Mouse (Mus musculus) heart, adult 2 months (tissue): ENCODE measurements around the gene Fgfr2. TPM values are rescaled to one million over a fixed set of nuclear protein-coding genes. Genes with fewer than 3 reads are reported as not detected.

Experiments
- DNase-seq, 2 experiments: peaks; one replicate each; pipeline ENCODE4 v3.0.0; 2021
- H3K27ac ChIP-seq: fragments of 200-600 bp; 2 replicates; pipeline ENCODE4 v1.8.1; 2022
- H3K27me3 ChIP-seq: fragments of 200-500 bp; 2 replicates; pipeline ENCODE4 v1.6.1; 2012; ENCODE audit warnings: mild to moderate bottlenecking, low read length, inconsistent platforms, mixed read lengths; ENCODE audit not compliant: control insufficient read depth, insufficient read depth
- H3K36me3 ChIP-seq: fragments of 200-500 bp; 2 replicates; pipeline ENCODE4 v1.6.1; 2012; ENCODE audit warnings: low read length, inconsistent platforms; ENCODE audit not compliant: control insufficient read depth, insufficient read depth
- H3K4me1 ChIP-seq: fragments of 200-500 bp; 2 replicates; pipeline ENCODE4 v1.6.1; 2011; ENCODE audit warnings: low read length; ENCODE audit not compliant: control insufficient read depth, insufficient read depth
- H3K4me3 ChIP-seq: fragments of 200-600 bp; 2 replicates; pipeline ENCODE4 v1.8.1; 2022
- H3K79me2 ChIP-seq: fragments of 200-500 bp; replicated peaks from 2 replicates; pipeline ENCODE4 v1.6.1; 2012; ENCODE audit warnings: mild to moderate bottlenecking, inconsistent platforms, low read length, moderate library complexity, mixed read lengths; ENCODE audit not compliant: control insufficient read depth, insufficient read depth
- H3K9ac ChIP-seq: fragments of 200-500 bp; 2 replicates; pipeline ENCODE4 v1.6.1; 2012; ENCODE audit warnings: low read depth, mild to moderate bottlenecking, control low read depth, inconsistent platforms, low read length, mixed read lengths
- CTCF ChIP-seq: fragments of 200-600 bp; IDR thresholded peaks from 2 replicates; pipeline ENCODE4 v1.8.1; 2022; ENCODE audit warnings: antibody characterized with exemption, mild to moderate bottlenecking, moderate library complexity
- EP300 ChIP-seq: fragments of 200-500 bp; IDR thresholded peaks from 2 replicates; pipeline ENCODE4 v1.6.1; 2011; ENCODE audit warnings: low read depth, low read length, control low read depth; ENCODE audit not compliant: insufficient read depth
- POLR2A ChIP-seq: fragments of 200-500 bp; IDR thresholded peaks from 2 replicates; pipeline ENCODE4 v1.6.1; 2011; ENCODE audit warnings: mild to moderate bottlenecking, low read depth, low read length, control low read depth; ENCODE audit not compliant: insufficient read depth
- WGBS: fragments of 180-500 bp; shearing (Covaris S2); methylation state at CpG from one replicate; pipeline ENCODE4 v1.1.7; 2018; 5-methylcytosine and 5-hydroxymethylcytosine counted together
- intact Hi-C: fragments of 180-260 bp; cut with DNase I; formaldehyde crosslinking; loops from one replicate; pipeline ENCODE4 v1.15.1; 2025
- polyA plus RNA-seq: library from polyadenylated mRNA; depleted of rRNA; stranded (reverse); fragments of >200 nt; gene quantifications from 2 replicates; pipeline ENCODE4 v1.2.3, GENCODE M21; 2012
- total RNA-seq, 2 experiments: library from RNA; stranded (reverse); gene quantifications; 2 replicates each; pipeline ENCODE4 v1.2.3; 2021

Fgfr2 gene
- total and polyA plus RNA-seq, 3 experiments = 1.1 to 2.0 (median 1.3) TPM

DNA sequence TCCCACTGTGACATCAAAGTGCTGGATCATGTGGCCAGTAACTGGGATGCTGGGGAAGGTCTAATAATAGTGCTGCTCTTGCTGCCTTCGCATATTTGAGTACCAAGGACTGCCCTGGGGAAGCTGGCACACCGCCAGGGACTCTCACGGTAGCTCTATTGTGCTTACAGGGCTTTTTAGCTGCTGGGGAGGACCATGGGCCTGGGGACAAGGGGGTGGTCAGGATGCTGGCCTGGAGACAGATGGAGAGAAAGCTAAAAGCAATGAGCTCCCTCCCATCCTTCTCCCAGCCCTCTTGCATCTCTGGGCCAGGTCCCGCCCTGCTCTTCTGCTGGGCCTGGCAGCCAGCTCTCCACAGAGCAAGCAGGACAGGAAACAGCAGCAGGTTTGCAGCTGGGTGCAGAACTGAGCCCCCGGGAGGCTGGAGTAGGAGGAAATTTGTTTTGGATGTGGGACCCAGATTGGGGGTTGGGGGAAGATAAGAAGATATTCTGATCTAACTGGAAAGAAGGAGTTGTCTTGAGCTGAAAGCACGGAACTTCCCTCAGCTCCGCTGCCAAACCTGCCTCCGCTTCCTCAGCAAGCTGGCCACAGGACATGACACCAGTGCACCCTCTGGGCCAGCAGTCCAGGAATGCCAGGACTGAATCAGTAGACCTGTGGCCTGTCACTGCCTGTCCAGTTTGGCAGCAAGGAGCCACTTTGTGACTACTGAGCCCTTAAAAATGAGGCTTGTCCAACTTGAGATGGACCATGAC lies 2803.2 kb downstream of the Fgfr2 start:
- no peaks in the 10 kb centered on the region for H3K27me3 ChIP-seq
- H3K79me2 ChIP-seq = no peaks in the 10 kb centered on the region
- no peak overlapping the region for H3K27ac ChIP-seq
- H3K4me1 ChIP-seq = peaks cover 5% of the 10 kb centered on the region
- intact Hi-C loops = no loop called here
- TF ChIP-seq EP300 = no peak
- TF ChIP-seq POLR2A = no peak
- TF ChIP-seq CTCF = no peak
- peak; percentile 59 to 73 for DNase-seq
- 15% methylated on average over 8 of the region's 8 CpGs for WGBS
- H3K36me3 ChIP-seq = no peaks in the 10 kb centered on the region
- no peak overlapping the region for H3K4me3 ChIP-seq
- H3K9ac ChIP-seq = no peak overlapping the region

DNA sequence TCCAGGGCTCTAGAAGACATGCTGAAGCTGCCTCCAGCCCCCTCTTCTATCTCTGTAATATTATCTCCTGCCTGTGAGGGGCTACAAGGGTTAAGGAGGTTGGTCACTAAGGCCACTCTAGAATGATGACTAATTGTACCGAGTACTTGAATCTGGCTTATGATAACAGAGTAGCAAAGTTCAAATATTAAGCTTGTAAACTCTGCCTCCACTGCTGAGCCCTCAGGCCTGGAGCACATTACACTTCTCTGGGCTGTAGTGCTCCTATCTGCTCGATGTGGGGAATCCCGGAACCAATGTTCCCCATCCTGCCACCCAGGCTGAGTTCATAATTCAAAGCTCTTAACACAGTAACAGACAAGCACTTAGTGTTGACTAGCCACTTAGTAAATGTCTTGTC lies 2806.9 kb downstream of the Fgfr2 start:
- Histone ChIP-seq H3K4me3 (no peak overlapping the region), H3K27me3 (no peaks in the 10 kb centered on the region), H3K4me1 (peaks cover 5% of the 10 kb centered on the region), H3K79me2 (no peaks in the 10 kb centered on the region), H3K9ac (no peak overlapping the region), H3K36me3 (no peaks in the 10 kb centered on the region), H3K27ac (no peak overlapping the region)
- TF ChIP-seq CTCF (no peak), POLR2A (no peak), EP300 (no peak)
- no peak for DNase-seq
- intact Hi-C loops = no loop called here
- WGBS = 51% methylated on average over 3 of the region's 3 CpGs

DNA sequence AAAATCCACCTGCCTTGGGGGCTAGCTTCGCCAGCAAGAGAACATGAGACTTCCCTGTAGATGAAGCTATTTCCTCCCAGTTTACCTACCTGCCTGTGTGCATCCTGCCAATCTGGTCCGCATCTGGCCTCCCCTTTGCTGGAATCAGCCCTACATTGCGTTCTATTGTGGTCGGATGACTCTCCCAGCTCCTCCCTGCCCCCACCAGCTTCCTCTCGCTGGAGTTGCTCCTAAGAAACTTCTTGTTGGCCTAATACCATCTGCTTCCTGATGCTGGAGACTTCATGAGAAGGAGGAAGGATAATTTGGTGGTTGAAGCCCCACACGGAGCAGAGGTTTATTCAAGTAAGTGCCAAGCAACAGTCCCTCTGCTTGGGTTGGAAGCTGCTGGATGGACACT lies 2807.9 kb downstream of the Fgfr2 start:
- 48% methylated on average over 6 of the region's 6 CpGs for WGBS
- H3K9ac ChIP-seq = no peak overlapping the region
- DNase-seq = no peak
- TF ChIP-seq EP300 = no peak
- TF ChIP-seq POLR2A = no peak
- TF ChIP-seq CTCF = no peak
- H3K27ac ChIP-seq = no peak overlapping the region
- H3K27me3 ChIP-seq = no peaks in the 10 kb centered on the region
- H3K4me1 ChIP-seq = peaks cover 4% of the 10 kb centered on the region
- intact Hi-C loops = no loop called here
- H3K36me3 ChIP-seq = no peaks in the 10 kb centered on the region
- H3K79me2 ChIP-seq = no peaks in the 10 kb centered on the region
- H3K4me3 ChIP-seq = no peak overlapping the region

DNA sequence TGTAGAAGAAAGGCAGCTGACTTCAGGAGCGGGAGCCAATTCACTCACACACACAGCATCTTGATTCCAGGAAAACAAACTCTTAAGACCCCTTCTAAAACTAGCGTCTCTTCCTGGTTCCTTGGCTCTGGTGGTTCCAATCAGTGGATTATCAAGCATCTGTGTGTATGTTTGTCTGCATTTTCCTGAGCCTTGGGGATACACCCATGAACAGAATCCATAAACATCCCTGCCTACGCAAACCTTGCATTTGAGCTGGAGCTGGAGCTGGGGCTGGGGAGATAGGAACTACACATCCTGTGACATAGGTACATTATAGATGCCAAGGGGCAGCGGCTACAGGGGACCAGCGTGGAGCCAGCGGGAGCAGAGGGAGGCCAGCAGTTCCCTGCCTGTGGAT lies 2808.5 kb downstream of the Fgfr2 start:
- Histone ChIP-seq H3K79me2 (no peaks in the 10 kb centered on the region), H3K36me3 (no peaks in the 10 kb centered on the region), H3K27me3 (no peaks in the 10 kb centered on the region), H3K4me1 (peaks cover 1% of the 10 kb centered on the region), H3K27ac (no peak overlapping the region), H3K9ac (no peak overlapping the region), H3K4me3 (no peak overlapping the region)
- intact Hi-C loops = no loop called here
- DNase-seq = no peak
- TF ChIP-seq EP300 (no peak), CTCF (no peak)
- 90% methylated on average over 6 of the region's 6 CpGs for WGBS

GRCm38 (mm10) chr7:130311362-130311761 lies 2811.8 kb downstream of the Fgfr2 start:
- no peaks in the 10 kb centered on the region for H3K4me1 ChIP-seq
- no peak for TF ChIP-seq CTCF
- TF ChIP-seq EP300 = no peak
- TF ChIP-seq POLR2A = no peak

GRCm38 (mm10) chr7:130309180-130309579 lies 2814.0 kb downstream of the Fgfr2 start:
- H3K27me3 ChIP-seq = no peaks in the 10 kb centered on the region
- no peak overlapping the region for H3K9ac ChIP-seq
- intact Hi-C loops = no loop called here
- H3K4me1 ChIP-seq = no peaks in the 10 kb centered on the region
- TF ChIP-seq EP300 = no peak
- TF ChIP-seq CTCF = no peak
- no peak for TF ChIP-seq POLR2A
- no peak overlapping the region for H3K4me3 ChIP-seq
- no peak overlapping the region for H3K27ac ChIP-seq
- no peaks in the 10 kb centered on the region for H3K36me3 ChIP-seq
- WGBS = 79% methylated on average over 2 of the region's 2 CpGs
- DNase-seq = no peak
- H3K79me2 ChIP-seq = no peaks in the 10 kb centered on the region

More at GRCm38 (mm10) chr7:130311362-130311761, 2811.8 kb downstream of the Fgfr2 start:
- intact Hi-C loops = no loop called here
- Histone ChIP-seq H3K27me3 (no peaks in the 10 kb centered on the region), H3K4me3 (no peak overlapping the region), H3K36me3 (no peaks in the 10 kb centered on the region), H3K79me2 (no peaks in the 10 kb centered on the region), H3K27ac (no peak overlapping the region), H3K9ac (no peak overlapping the region)
- WGBS = 77% methylated on average over 4 of the region's 4 CpGs
- no peak for DNase-seq
